Mouse (Mus musculus) neural tube, embryonic 12.5 days (tissue): Measurements from ENCODE around the gene Lilra5. TPM values are rescaled to one million over a fixed set of nuclear protein-coding genes. Genes with fewer than 3 reads are reported as not detected.
"Not testable (repeated sequence)": the region's sequence is repeated elsewhere in the genome, so short reads cannot be mapped to it uniquely, and the experiment has no call there.

Source experiments
- ATAC-seq: fragments of 200-750 bp; cut with Nextera tagmentation; 2 replicates; pipeline ENCODE4 v1.8.0; 2017; ENCODE audit warnings: low read depth, mild to moderate bottlenecking, moderate TSS enrichment, moderate library complexity; ENCODE audit not compliant: low FRiP score
- H3K27ac ChIP-seq: fragments of 300-500 bp; sonication (generic); 2 replicates; pipeline ENCODE4 v1.5.1; 2016
- H3K27me3 ChIP-seq: fragments of 300-500 bp; sonication (generic); replicated peaks from 2 replicates; pipeline ENCODE4 v1.6.1; 2016; ENCODE audit warnings: mild to moderate bottlenecking
- H3K36me3 ChIP-seq: fragments of 300-500 bp; sonication (generic); 2 replicates; pipeline ENCODE4 v1.6.1; 2016; ENCODE audit warnings: mild to moderate bottlenecking
- H3K4me1 ChIP-seq: fragments of 300-500 bp; sonication (generic); 2 replicates; pipeline ENCODE4 v1.6.1; 2016
- H3K4me2 ChIP-seq: fragments of 300-500 bp; sonication (generic); replicated peaks from 2 replicates; pipeline ENCODE4 v1.6.1; 2016; ENCODE audit warnings: mild to moderate bottlenecking
- H3K4me3 ChIP-seq: fragments of 300-500 bp; sonication (generic); 2 replicates; pipeline ENCODE4 v1.5.1; 2016
- H3K9ac ChIP-seq: fragments of 300-500 bp; sonication (generic); 2 replicates; pipeline ENCODE4 v1.6.1; 2016; ENCODE audit warnings: mild to moderate bottlenecking
- H3K9me3 ChIP-seq: fragments of 300-500 bp; sonication (generic); 2 replicates; pipeline ENCODE4 v1.6.1; 2016; ENCODE audit warnings: mild to moderate bottlenecking
- WGBS: fragments of 180-500 bp; shearing (Covaris S2); methylation state at CpG from one replicate; pipeline ENCODE4 v1.1.7; 2016; 5-methylcytosine and 5-hydroxymethylcytosine counted together
- polyA plus RNA-seq: library from polyadenylated mRNA; unstranded; fragments of >200 nt; fragmentation: Nextera tagmentation; extraction: Ambion mirVana; gene quantifications from 2 replicates; pipeline ENCODE4 v1.2.1, GENCODE M21; 2016

Gene Lilra5
- polyA plus RNA-seq, 1 experiment from 2014 or later: not detected

GRCm38 (mm10) chr7:4275500-4275899 is 37.9 kb downstream of the Lilra5 start:
- H3K27me3 ChIP-seq, H3K9ac ChIP-seq, H3K4me3 ChIP-seq, H3K36me3 ChIP-seq, ATAC-seq, H3K4me1 ChIP-seq, H3K4me2 ChIP-seq, H3K9me3 ChIP-seq, H3K27ac ChIP-seq: not testable (repeated sequence)
- WGBS: 86% methylated on average over 10 of the region's 10 CpGs

GRCm38 (mm10) chr7:4292638-4293037 is 55.1 kb downstream of the Lilra5 start:
- no peak overlapping the region for H3K4me3 ChIP-seq
- 82% methylated on average over 5 of the region's 5 CpGs for WGBS
- H3K27ac ChIP-seq: no peak overlapping the region
- ATAC-seq: no peak
- no peaks in the 10 kb centered on the region for H3K27me3 ChIP-seq
- H3K9me3 ChIP-seq: 0 out of 2 replicates have a peak, but pooled peaks cover 6% of the 10 kb centered on the region
- no peaks in the 10 kb centered on the region for H3K4me1 ChIP-seq
- H3K9ac ChIP-seq: no peak overlapping the region
- no peaks in the 10 kb centered on the region for H3K36me3 ChIP-seq
- no peak overlapping the region for H3K4me2 ChIP-seq

Other genes with a start within 250 kb of the Lilra5 start
- gene Lair1, start 174.6 kb upstream of the Lilra5 start, polyA plus RNA-seq: 2.5 and 3.1 TPM in 2 replicates
- gene Ttyh1, start 118.3 kb upstream of the Lilra5 start, polyA plus RNA-seq: 111 and 113 TPM in 2 replicates
- gene Leng8, start 100.7 kb upstream of the Lilra5 start, polyA plus RNA-seq: 92.7 and 110 TPM in 2 replicates
- 3.4 and 4.0 TPM in 2 replicates for gene Leng9, start 87.4 kb upstream of the Lilra5 start, polyA plus RNA-seq
- gene Cdc42ep5, start 72.9 kb upstream of the Lilra5 start, polyA plus RNA-seq: 14.1 and 14.2 TPM in 2 replicates
- gene Ncr1, start 100.0 kb downstream of the Lilra5 start, polyA plus RNA-seq: not detected in 2 replicates
- 0.36 and 0.68 TPM in 2 replicates for gene Gp6, start 160.0 kb downstream of the Lilra5 start, polyA plus RNA-seq
- gene Rdh13, start 207.9 kb downstream of the Lilra5 start, polyA plus RNA-seq: 29.0 and 29.8 TPM in 2 replicates
- gene Eps8l1, start 222.9 kb downstream of the Lilra5 start, polyA plus RNA-seq: 8.7 and 8.9 TPM in 2 replicates